Mouse (Mus musculus) heart, postnatal 0 days (tissue): ENCODE results near the gene Scamp3. TPM values are rescaled to one million over a fixed set of nuclear protein-coding genes. Genes with fewer than 3 reads are reported as not detected.

Source experiments
- ATAC-seq: fragments of 200-750 bp; cut with Nextera tagmentation; 2 replicates; pipeline ENCODE4 v1.8.0; 2017; ENCODE audit warnings: low read depth, moderate number of reproducible peaks, moderate library complexity; ENCODE audit not compliant: insufficient read depth
- DNase-seq: peaks from one replicate; pipeline ENCODE4 v3.0.0-alpha.2; 2016; ENCODE audit warnings: low spot score
- H3K27ac ChIP-seq: fragments of 300-500 bp; sonication (generic); 2 replicates; pipeline ENCODE4 v1.5.1; 2014; ENCODE audit warnings: low read depth, mild to moderate bottlenecking
- H3K27me3 ChIP-seq: fragments of 300-500 bp; sonication (generic); 2 replicates; pipeline ENCODE4 v1.6.1; 2014; ENCODE audit warnings: low read length, mixed read lengths; ENCODE audit not compliant: control insufficient read depth, insufficient read depth
- H3K36me3 ChIP-seq: fragments of 300-500 bp; sonication (generic); replicated peaks from 2 replicates; pipeline ENCODE4 v1.6.1; 2014; ENCODE audit warnings: low read length, mixed read lengths; ENCODE audit not compliant: control insufficient read depth, insufficient read depth
- H3K4me1 ChIP-seq: fragments of 300-500 bp; sonication (generic); 2 replicates; pipeline ENCODE4 v1.6.1; 2014; ENCODE audit warnings: antibody characterized with exemption; ENCODE audit not compliant: control insufficient read depth, insufficient read depth
- H3K4me2 ChIP-seq: fragments of 300-500 bp; sonication (generic); 2 replicates; pipeline ENCODE4 v1.6.1; 2014; ENCODE audit warnings: low read depth, mild to moderate bottlenecking, low read length, moderate library complexity
- H3K4me3 ChIP-seq: fragments of 300-500 bp; sonication (generic); 2 replicates; pipeline ENCODE4 v1.5.1; 2014; ENCODE audit warnings: low read depth, low read length
- H3K9ac ChIP-seq: fragments of 300-500 bp; sonication (generic); replicated peaks from 2 replicates; pipeline ENCODE4 v1.6.1; 2014; ENCODE audit warnings: low read depth, low read length, mixed read lengths
- H3K9me3 ChIP-seq: fragments of 300-500 bp; sonication (generic); replicated peaks from 2 replicates; pipeline ENCODE4 v1.6.1; 2016; ENCODE audit warnings: low read length; ENCODE audit not compliant: control insufficient read depth
- CTCF ChIP-seq: IDR thresholded peaks from 2 replicates; pipeline ENCODE4 v1.5.1; 2016; ENCODE audit warnings: antibody characterized with exemption, control low read depth, low read depth
- EP300 ChIP-seq: IDR thresholded peaks from 2 replicates; pipeline ENCODE4 v1.6.1; 2016; ENCODE audit warnings: antibody characterized with exemption, low read depth
- WGBS: fragments of 180-500 bp; shearing (Covaris S2); extraction: QIAGEN DNeasy Blood & Tissue Kit; methylation state at CpG from one replicate; pipeline ENCODE4 v1.1.7; 2014; 5-methylcytosine and 5-hydroxymethylcytosine counted together
- polyA plus RNA-seq: library from polyadenylated mRNA; unstranded; fragments of >200 nt; fragmentation: Nextera tagmentation; extraction: Ambion mirVana; gene quantifications from 2 replicates; pipeline ENCODE4 v1.2.1, GENCODE M21; 2015
- total RNA-seq: library from RNA; depleted of rRNA; stranded (reverse); fragments of >200 nt; gene quantifications from 2 replicates; pipeline ENCODE4 v1.2.3, GENCODE M21; 2014; ENCODE audit warnings: low replicate concordance; rRNA removed

Scamp3 gene
- 54.4 and 60.7 TPM in 2 replicates for total RNA-seq
- 65.9 and 70.3 TPM in 2 replicates for polyA plus RNA-seq

GRCm38 (mm10) chr3:89177242-89178106 lies at the start of gene Scamp3:
TSS of gene Scamp3 (plus strand) at chr3:89177473.
- under 1% methylated on average over 43 of the region's 43 CpGs for WGBS
- H3K4me3 ChIP-seq, result peak within 1 kb of the TSS; percentile 79

GRCm38 (mm10) chr3:89129908-89130307 lies 47.4 kb upstream of the Scamp3 start:
- DNase-seq (no peak), ATAC-seq (no peak)
- Histone ChIP-seq H3K4me1 (peaks cover 7% of the 10 kb centered on the region; the same call in 1 of the 2 replicates), H3K27me3 (peaks cover 10% of the 10 kb centered on the region; the same call in 1 of the 2 replicates), H3K4me2 (no peak overlapping the region), H3K4me3 (no peak overlapping the region), H3K9me3 (no peaks in the 10 kb centered on the region), H3K27ac (no peak overlapping the region), H3K9ac (no peak overlapping the region), H3K36me3 (no peaks in the 10 kb centered on the region)
- WGBS, result 73% methylated on average over 3 of the region's 3 CpGs
- TF ChIP-seq CTCF, result no peak
- TF ChIP-seq EP300, result no peak

More at GRCm38 (mm10) chr3:89177242-89178106, at the start of gene Scamp3:
- ATAC-seq (peak; percentile 96), DNase-seq (peak; percentile 97)
- no peaks in the 10 kb centered on the region for H3K9me3 ChIP-seq
- H3K27ac ChIP-seq, result peak within 1 kb of the TSS; percentile 69
- H3K4me1 ChIP-seq, result peaks cover 9% of the 10 kb centered on the region
- H3K36me3 ChIP-seq, result peaks cover 75% of the 10 kb centered on the region
- H3K4me2 ChIP-seq, result peak within 1 kb of the TSS; percentile 83
- TF ChIP-seq CTCF, result no peak
- peak; percentile 84 for TF ChIP-seq EP300
- peak within 1 kb of the TSS; percentile 80 for H3K9ac ChIP-seq
- H3K27me3 ChIP-seq, result no peaks in the 10 kb centered on the region

- WGBS, result 36% methylated on average over 4 of the region's 4 CpGs
- no peaks in the 10 kb centered on the region for H3K36me3 ChIP-seq
- H3K27me3 ChIP-seq, result peaks cover 10% of the 10 kb centered on the region; the same call in 1 of the 2 replicates
- H3K9ac ChIP-seq, result no peak overlapping the region
- H3K4me1 ChIP-seq, result peaks cover 7% of the 10 kb centered on the region; the same call in 1 of the 2 replicates
- no peak for DNase-seq
- no peak overlapping the region for H3K27ac ChIP-seq
- no peak overlapping the region; the same call in 1 of the 2 replicates for H3K4me3 ChIP-seq
- peak overlapping the region; percentile 65; the same call in 1 of the 2 replicates for H3K4me2 ChIP-seq
- no peaks in the 10 kb centered on the region for H3K9me3 ChIP-seq
- no peak for ATAC-seq
- no peak for TF ChIP-seq EP300
- TF ChIP-seq CTCF, result no peak
These were observed 45.5 kb upstream of the Scamp3 start for GRCm38 (mm10) chr3:89131816-89132215.

GRCm38 (mm10) chr3:89132285-89133062 lies 44.8 kb upstream of the Scamp3 start:
- H3K27me3 ChIP-seq, result peaks cover 10% of the 10 kb centered on the region; the same call in 1 of the 2 replicates
- ATAC-seq (peak; percentile 20; the same call in 1 of the 2 replicates), DNase-seq (no peak)
- H3K9me3 ChIP-seq, result no peaks in the 10 kb centered on the region
- H3K4me3 ChIP-seq, result peak overlapping the region; percentile 38
- 16% methylated on average over 29 of the region's 30 CpGs for WGBS
- peaks cover 7% of the 10 kb centered on the region; the same call in 1 of the 2 replicates for H3K4me1 ChIP-seq
- peak overlapping the region; percentile 65 for H3K4me2 ChIP-seq
- H3K9ac ChIP-seq, result no peak overlapping the region
- TF ChIP-seq CTCF (peak; percentile 45), EP300 (no peak)
- H3K27ac ChIP-seq, result no peak overlapping the region
- no peaks in the 10 kb centered on the region for H3K36me3 ChIP-seq

GRCm38 (mm10) chr3:89133063-89133450 lies 44.2 kb upstream of the Scamp3 start:
- no peak overlapping the region for H3K27ac ChIP-seq

More at GRCm38 (mm10) chr3:89133063-89133450, 44.2 kb upstream of the Scamp3 start:
- H3K9me3 ChIP-seq, result no peaks in the 10 kb centered on the region
- H3K27me3 ChIP-seq, result peaks cover 10% of the 10 kb centered on the region; the same call in 1 of the 2 replicates
- no peak overlapping the region for H3K4me3 ChIP-seq
- no peak for TF ChIP-seq CTCF
- H3K36me3 ChIP-seq, result no peaks in the 10 kb centered on the region
- no peak for ATAC-seq
- WGBS, result 53% methylated on average over 7 of the region's 7 CpGs
- no peak overlapping the region for H3K9ac ChIP-seq
- no peak for DNase-seq
- H3K4me2 ChIP-seq, result no peak overlapping the region
- H3K4me1 ChIP-seq, result peaks cover 7% of the 10 kb centered on the region; the same call in 1 of the 2 replicates
